Mouse (Mus musculus): ENCODE measurements at regions not wholly inside any gene's neighbourhood (a gene's known extent, or its start where the extent isn't known, plus 50 kb on each side); places are given as distances from the start of the nearest gene placed in this dataset.

DNA sequence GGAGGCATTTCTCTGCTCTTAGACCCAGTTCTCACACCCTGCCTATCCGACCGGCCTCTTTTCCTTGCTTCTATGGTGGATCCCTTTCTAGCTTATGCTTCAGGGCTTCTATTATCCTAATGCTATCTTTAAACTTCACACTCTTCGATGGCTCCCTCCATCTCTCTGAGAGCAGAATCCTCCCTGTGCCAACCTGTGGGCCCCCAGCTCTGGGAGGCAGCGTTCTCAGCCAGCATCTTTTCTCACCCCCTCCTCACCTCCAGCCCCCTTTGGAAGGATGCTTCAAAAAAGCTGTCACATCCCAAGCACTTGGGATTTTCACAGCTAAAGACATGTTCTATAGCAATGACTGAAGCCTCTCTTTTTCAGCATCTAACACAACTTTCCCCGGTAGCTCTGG, 626.8 kb upstream of the 3110018I06Rik start:
- H3K4me3 ChIP-seq = no peak overlapping the region
- H3K36me3 ChIP-seq = no peaks in the 10 kb centered on the region
- no peaks in the 10 kb centered on the region for H3K9me3 ChIP-seq
- H3K9ac ChIP-seq = no peak overlapping the region
- no peak overlapping the region for H3K27ac ChIP-seq
- no peaks in the 10 kb centered on the region for H3K27me3 ChIP-seq
- H3K4me1 ChIP-seq = no peaks in the 10 kb centered on the region
- no peak overlapping the region for H3K4me2 ChIP-seq
- 91% methylated on average over 5 of the region's 5 CpGs for WGBS
- ATAC-seq (ENCODE audit: insufficient number of reproducible peaks, insufficient read depth, low FRiP score, low TSS enrichment, low read depth) = no peak

DNA sequence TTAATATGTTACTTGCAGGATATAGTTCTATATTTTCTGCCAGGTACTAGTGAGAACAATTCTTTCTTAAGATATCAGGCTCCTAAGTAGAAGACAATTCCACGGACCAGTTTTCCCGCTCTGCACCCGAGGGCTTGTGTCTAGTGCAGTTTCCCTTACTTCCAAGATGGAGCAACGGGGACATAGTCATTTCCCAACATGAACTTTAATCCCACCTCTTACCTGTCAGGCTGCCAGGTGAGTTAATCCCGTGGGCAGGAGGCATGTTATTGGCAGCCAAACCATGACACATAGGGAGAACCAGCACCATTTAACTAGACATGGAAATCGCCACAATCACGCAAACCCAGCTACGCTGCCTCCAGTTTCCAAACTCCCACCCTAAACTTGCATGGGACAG, 624.4 kb upstream of the 3110018I06Rik start:
- 92% methylated on average over 8 of the region's 8 CpGs for WGBS
- no peaks in the 10 kb centered on the region for H3K27me3 ChIP-seq

DNA sequence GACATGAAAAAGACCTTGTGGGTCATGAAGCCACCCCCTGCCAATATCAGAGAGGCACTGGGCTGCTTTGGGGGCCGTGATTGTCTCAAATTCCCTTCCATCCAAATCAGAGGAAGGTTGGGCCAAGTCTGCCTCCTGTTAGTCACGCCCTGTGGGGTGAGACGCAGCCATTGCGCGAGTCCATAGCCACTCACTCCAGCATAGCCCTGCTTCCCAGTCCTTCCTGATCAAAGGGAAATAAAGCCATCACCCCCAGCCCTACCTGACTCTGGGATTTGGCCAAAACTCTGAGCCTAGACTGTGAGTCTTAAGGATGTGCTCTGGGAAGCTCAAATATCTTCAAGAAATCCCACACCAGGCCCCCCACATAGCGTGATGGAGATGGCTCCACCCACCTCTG, 620.4 kb upstream of the 3110018I06Rik start:
- 0 out of 2 replicates have a peak, but pooled peaks have one; percentile 43 for ATAC-seq (ENCODE audit: insufficient number of reproducible peaks, insufficient read depth, low FRiP score, low TSS enrichment, low read depth)
- H3K4me2 ChIP-seq = no peak overlapping the region

More for the DNA sequence above, 624.4 kb upstream of the 3110018I06Rik start:
- Histone ChIP-seq H3K4me2 (no peak overlapping the region), H3K9ac (no peak overlapping the region), H3K36me3 (no peaks in the 10 kb centered on the region), H3K9me3 (no peaks in the 10 kb centered on the region), H3K4me1 (peaks cover 12% of the 10 kb centered on the region), H3K27ac (no peak overlapping the region), H3K4me3 (no peak overlapping the region)
- no peak for ATAC-seq (ENCODE audit: insufficient number of reproducible peaks, insufficient read depth, low FRiP score, low TSS enrichment, low read depth)

DNA sequence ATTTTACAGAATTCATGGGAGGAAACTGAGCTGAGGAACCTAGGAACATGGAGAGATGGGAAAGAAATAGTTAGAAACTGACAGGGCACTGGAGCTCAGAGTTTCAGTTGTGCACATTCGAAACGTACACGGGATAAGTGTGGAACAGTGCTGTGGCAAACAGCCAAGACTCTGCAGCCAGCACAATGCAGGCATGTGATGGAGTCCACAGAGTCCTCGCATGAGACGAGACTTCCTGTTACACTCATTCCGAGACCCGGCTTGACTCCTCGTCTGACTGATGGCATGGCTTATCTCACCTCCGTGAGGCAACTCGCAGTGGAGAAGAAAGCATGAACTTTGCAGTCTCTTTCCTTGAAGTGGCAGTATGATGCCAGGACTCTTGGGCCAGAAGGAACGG, 617.0 kb upstream of the 3110018I06Rik start:
- Histone ChIP-seq H3K4me2 (no peak overlapping the region), H3K36me3 (no peaks in the 10 kb centered on the region), H3K9me3 (no peaks in the 10 kb centered on the region), H3K27me3 (no peaks in the 10 kb centered on the region), H3K9ac (no peak overlapping the region), H3K27ac (no peak overlapping the region), H3K4me1 (peaks cover 15% of the 10 kb centered on the region), H3K4me3 (no peak overlapping the region)
- ATAC-seq (ENCODE audit: insufficient number of reproducible peaks, insufficient read depth, low FRiP score, low TSS enrichment, low read depth) = no peak
- WGBS = 63% methylated on average over 11 of the region's 11 CpGs

More for the DNA sequence above, 620.4 kb upstream of the 3110018I06Rik start:
- H3K27ac ChIP-seq = peak overlapping the region; percentile 66
- 39% methylated on average over 6 of the region's 6 CpGs for WGBS
- H3K36me3 ChIP-seq = no peaks in the 10 kb centered on the region
- no peaks in the 10 kb centered on the region for H3K27me3 ChIP-seq
- no peak overlapping the region for H3K4me3 ChIP-seq
- peaks cover 15% of the 10 kb centered on the region for H3K4me1 ChIP-seq
- H3K9ac ChIP-seq = no peak overlapping the region
- H3K9me3 ChIP-seq = no peaks in the 10 kb centered on the region

DNA sequence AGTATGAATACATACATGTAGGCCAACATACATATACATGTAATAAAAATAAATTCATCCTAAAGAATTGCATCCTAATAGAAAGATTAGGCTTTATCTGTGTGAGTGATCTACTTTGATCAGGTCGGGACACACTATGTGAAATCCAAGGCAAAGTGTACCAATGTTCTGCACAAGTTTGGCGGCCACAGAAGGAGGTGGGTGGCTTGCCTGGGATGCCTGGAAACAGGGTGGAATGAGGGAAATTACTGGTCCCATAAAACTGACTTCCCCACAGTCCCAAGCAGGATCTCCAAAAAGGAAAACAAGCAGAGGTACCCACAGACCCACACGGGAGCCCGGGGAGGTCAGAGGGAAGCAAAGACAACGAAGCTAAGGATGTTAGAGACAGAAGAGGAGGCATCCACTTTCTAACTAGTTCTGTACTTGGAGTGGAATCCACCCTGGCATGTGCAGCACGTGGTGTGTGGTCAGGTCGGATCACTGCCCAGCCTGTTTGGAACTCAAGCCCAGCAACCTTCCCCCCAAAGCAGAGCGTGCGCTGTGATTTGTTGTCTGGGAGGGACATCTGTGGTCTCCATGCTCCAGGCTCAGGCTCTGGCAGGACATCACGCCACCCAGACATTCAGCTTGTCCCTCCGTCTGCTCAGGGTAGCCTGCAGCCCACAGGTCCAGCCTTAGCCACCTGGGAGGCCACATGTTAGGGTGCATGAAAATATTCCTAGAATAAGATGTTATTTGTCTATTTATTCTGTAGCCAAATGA, 615.3 kb upstream of the 3110018I06Rik start:
- peaks cover 13% of the 10 kb centered on the region for H3K4me1 ChIP-seq
- no peaks in the 10 kb centered on the region for H3K27me3 ChIP-seq
- no peak overlapping the region for H3K4me2 ChIP-seq
- H3K36me3 ChIP-seq = no peaks in the 10 kb centered on the region
- H3K9me3 ChIP-seq = no peaks in the 10 kb centered on the region
- H3K9ac ChIP-seq = no peak overlapping the region
- no peak overlapping the region for H3K4me3 ChIP-seq
- no peak overlapping the region for H3K27ac ChIP-seq
- ATAC-seq (ENCODE audit: insufficient number of reproducible peaks, insufficient read depth, low FRiP score, low TSS enrichment, low read depth) = no peak
- WGBS = 89% methylated on average over 11 of the region's 11 CpGs

DNA sequence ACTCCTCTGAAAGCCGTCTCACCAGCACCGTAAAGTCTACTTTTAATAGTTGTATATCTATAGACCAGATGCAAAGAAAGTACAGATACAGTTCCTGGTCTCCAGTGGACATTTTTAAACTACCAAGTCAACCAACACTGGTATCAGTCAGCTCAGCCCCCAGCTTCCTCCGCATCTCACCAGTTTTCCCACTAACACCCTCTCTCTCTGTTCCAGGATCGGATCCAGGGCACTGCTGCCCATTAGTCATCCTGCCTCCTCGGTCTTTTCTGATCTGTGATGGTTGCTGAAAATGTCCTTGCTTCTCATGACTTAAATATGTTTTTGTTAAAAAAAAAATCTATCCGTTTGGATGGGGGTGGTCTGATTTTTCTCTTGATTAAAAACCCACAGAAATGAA, 598.1 kb upstream of the 3110018I06Rik start:
- Histone ChIP-seq H3K9me3 (no peaks in the 10 kb centered on the region), H3K4me1 (peaks cover 32% of the 10 kb centered on the region), H3K27me3 (no peaks in the 10 kb centered on the region), H3K36me3 (no peaks in the 10 kb centered on the region), H3K27ac (peak overlapping the region; percentile 53; the same call in 1 of the 2 replicates), H3K9ac (no peak overlapping the region), H3K4me3 (no peak overlapping the region), H3K4me2 (no peak overlapping the region)
- no peak for ATAC-seq (ENCODE audit: insufficient number of reproducible peaks, insufficient read depth, low FRiP score, low TSS enrichment, low read depth)
- 54% methylated on average over 6 of the region's 6 CpGs for WGBS

DNA sequence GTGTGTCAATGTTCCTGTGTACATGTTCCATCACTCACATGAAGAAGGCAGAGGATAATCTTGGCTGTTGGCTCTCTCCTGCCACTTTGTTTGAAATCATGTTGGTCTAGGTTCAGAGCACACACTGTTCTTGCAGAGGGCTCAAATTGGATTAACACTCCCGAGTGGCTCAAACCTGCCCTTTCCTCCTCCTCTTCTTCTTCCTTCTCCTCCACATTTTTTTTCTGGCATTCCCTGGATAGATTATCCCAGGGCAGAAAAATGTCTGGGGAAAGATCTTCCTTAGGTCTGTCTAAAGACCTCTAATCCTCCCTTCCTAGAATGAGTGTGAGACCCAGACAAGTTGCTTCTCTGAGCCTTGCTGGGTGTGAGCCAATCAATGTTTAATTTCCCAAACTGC, 594.4 kb upstream of the 3110018I06Rik start:
- Histone ChIP-seq H3K4me3 (no peak overlapping the region), H3K9ac (no peak overlapping the region), H3K9me3 (no peaks in the 10 kb centered on the region), H3K27me3 (no peaks in the 10 kb centered on the region), H3K4me2 (no peak overlapping the region), H3K36me3 (no peaks in the 10 kb centered on the region), H3K27ac (no peak overlapping the region), H3K4me1 (peaks cover 29% of the 10 kb centered on the region)
- WGBS = 32% methylated on average over 1 of the region's 1 CpGs
- no peak for ATAC-seq (ENCODE audit: insufficient number of reproducible peaks, insufficient read depth, low FRiP score, low TSS enrichment, low read depth)

DNA sequence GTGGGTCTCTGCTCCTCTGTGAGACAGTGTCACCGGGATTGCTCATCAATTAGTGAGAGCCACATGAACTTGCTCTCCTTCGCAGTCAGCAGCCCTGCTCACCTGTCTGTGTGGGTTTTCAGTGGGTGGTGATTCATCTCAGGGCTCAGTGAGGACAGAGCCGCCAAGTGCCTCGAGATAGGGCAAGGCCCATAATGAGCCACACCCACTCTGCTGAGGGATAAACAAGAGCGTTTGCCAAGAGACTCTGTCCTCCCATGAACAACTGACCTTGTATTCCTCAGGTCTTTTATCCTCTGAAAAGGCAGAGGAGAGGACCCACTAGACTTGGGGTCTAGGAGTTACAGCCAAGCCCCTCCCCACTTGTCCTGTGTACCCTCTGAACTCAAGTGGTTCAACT, 584.2 kb upstream of the 3110018I06Rik start:
- Histone ChIP-seq H3K36me3 (no peaks in the 10 kb centered on the region), H3K4me1 (peaks cover 14% of the 10 kb centered on the region; the same call in 1 of the 2 replicates), H3K9ac (no peak overlapping the region), H3K4me3 (no peak overlapping the region), H3K4me2 (no peak overlapping the region), H3K27ac (no peak overlapping the region), H3K27me3 (peaks cover 4% of the 10 kb centered on the region; the same call in 1 of the 2 replicates), H3K9me3 (no peaks in the 10 kb centered on the region)
- no peak for ATAC-seq (ENCODE audit: insufficient number of reproducible peaks, insufficient read depth, low FRiP score, low TSS enrichment, low read depth)
- 75% methylated on average over 5 of the region's 5 CpGs for WGBS

DNA sequence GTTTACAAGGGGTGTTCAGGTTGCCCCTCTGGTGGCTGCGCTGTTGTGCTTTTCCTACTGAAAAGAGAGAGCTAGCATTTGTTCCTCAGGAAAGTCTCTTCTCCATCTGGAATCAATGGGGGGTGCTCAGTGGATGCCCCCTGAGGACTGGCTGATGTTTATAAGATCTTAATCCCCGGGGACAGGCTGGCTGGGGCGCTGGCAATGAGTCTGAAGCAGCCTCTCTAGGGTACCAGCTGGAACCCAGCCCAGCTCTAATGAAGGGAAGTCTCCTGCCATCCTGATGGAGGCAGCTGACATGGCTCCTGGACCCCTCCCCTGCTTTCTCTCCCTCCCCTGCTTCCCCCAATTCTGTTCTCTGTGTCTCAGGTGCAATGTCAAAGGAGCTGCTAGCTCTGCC, 575.6 kb upstream of the 3110018I06Rik start:
- H3K27ac ChIP-seq = peak overlapping the region; percentile 24; the same call in 1 of the 2 replicates
- H3K4me1 ChIP-seq = peaks cover 12% of the 10 kb centered on the region
- no peaks in the 10 kb centered on the region for H3K36me3 ChIP-seq
- no peak overlapping the region for H3K4me2 ChIP-seq
- no peak for ATAC-seq (ENCODE audit: insufficient number of reproducible peaks, insufficient read depth, low FRiP score, low TSS enrichment, low read depth)
- 43% methylated on average over 3 of the region's 3 CpGs for WGBS
- H3K9ac ChIP-seq = no peak overlapping the region
- no peaks in the 10 kb centered on the region for H3K27me3 ChIP-seq
- no peaks in the 10 kb centered on the region for H3K9me3 ChIP-seq
- no peak overlapping the region for H3K4me3 ChIP-seq

DNA sequence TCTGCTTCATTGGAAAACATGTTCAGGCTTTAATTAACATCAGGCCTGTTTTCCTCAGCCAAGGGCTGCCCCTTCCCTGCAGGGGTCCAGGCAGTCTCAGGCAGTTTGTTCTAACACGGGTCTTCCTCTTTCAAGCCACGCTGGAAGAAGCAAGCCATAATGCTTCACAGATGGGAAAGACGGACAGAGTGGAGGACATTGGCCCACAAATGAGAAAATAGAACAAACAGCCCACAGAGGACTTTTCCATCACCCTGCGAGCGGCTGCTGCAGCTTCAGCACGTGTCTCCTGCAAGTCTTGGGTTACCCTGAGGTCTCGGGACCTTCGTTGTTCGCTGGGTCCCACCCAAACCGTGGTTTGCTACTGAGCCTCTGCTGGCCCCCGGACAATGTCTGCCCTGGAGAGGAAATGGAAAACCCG, 565.9 kb upstream of the 3110018I06Rik start:
- ATAC-seq (ENCODE audit: insufficient number of reproducible peaks, insufficient read depth, low FRiP score, low TSS enrichment, low read depth) = peak; percentile 64; the same call in 1 of the 2 replicates
- H3K4me2 ChIP-seq = peak overlapping the region; percentile 40
- H3K4me1 ChIP-seq = peaks cover 29% of the 10 kb centered on the region
- H3K9me3 ChIP-seq = no peaks in the 10 kb centered on the region
- no peak overlapping the region for H3K9ac ChIP-seq
- peak overlapping the region; percentile 9; the same call in 1 of the 2 replicates for H3K4me3 ChIP-seq
- no peaks in the 10 kb centered on the region for H3K27me3 ChIP-seq
- H3K27ac ChIP-seq = peak overlapping the region; percentile 90
- WGBS = 21% methylated on average over 12 of the region's 12 CpGs
- H3K36me3 ChIP-seq = no peaks in the 10 kb centered on the region

DNA sequence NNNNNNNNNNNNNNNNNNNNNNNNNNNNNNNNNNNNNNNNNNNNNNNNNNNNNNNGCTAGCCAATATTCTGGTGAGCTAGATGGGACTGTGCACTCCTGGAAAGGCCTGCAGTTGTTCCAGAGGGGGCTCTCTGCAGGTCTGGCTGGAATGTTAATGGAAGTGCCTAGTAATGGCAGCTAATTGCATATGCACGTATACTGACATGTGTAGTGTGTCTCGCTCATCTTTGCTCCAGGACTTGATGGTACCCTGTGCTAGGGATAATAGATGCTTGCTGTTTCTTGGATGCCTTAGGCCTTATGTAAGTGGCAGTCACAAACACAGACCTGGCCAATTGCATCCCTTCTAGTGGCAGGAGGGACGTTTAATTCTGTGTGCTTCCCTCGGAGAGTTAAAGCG, 560.0 kb upstream of the 3110018I06Rik start:
- Histone ChIP-seq H3K9me3 (no peaks in the 10 kb centered on the region), H3K4me1 (peaks cover 36% of the 10 kb centered on the region), H3K27ac (peak overlapping the region; percentile 72), H3K36me3 (no peaks in the 10 kb centered on the region), H3K4me3 (no peak overlapping the region), H3K27me3 (no peaks in the 10 kb centered on the region), H3K9ac (no peak overlapping the region), H3K4me2 (no peak overlapping the region)
- 69% methylated on average over 5 of the region's 5 CpGs for WGBS
- no peak for ATAC-seq (ENCODE audit: insufficient number of reproducible peaks, insufficient read depth, low FRiP score, low TSS enrichment, low read depth)

DNA sequence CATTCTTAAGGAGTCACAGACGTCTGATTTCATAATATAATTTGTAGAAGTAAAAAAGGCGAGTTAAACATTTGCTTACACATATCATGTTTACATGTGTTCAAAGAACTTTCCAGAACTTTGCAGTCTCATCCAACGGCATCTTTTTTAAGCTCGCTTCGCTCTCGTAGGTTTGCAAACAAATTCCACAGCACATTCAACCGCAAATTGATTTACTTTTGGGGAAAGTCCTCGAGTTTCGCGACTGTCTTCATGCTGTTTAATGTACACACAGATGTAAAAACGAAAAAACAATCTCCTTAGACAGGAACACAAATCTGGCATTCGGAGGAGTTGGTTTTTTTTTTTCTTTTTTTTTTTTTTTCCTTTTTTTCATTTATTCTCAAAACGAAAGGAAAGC, 559.3 kb upstream of the 3110018I06Rik start:
- H3K9ac ChIP-seq = no peak overlapping the region

More for the DNA sequence above, 559.3 kb upstream of the 3110018I06Rik start:
- Histone ChIP-seq H3K4me3 (no peak overlapping the region), H3K4me1 (peaks cover 32% of the 10 kb centered on the region), H3K4me2 (peak overlapping the region; percentile 9; the same call in 1 of the 2 replicates), H3K27me3 (no peaks in the 10 kb centered on the region), H3K27ac (no peak overlapping the region), H3K36me3 (no peaks in the 10 kb centered on the region), H3K9me3 (no peaks in the 10 kb centered on the region)
- 39% methylated on average over 13 of the region's 13 CpGs for WGBS
- no peak for ATAC-seq (ENCODE audit: insufficient number of reproducible peaks, insufficient read depth, low FRiP score, low TSS enrichment, low read depth)
